Mouse (Mus musculus) heart, adult 9 months (tissue): ENCODE data around the gene Mrpl54.

Experiments used
- DNase-seq, 2 experiments: peaks; one replicate each; pipeline ENCODE4 v3.0.0; 2022; ENCODE audit warnings: low spot score in 2 of 2

The Mrpl54 gene

GRCm38 (mm10) chr10:81261025-81261424 lies 5.7 kb downstream of the Mrpl54 start:
- no peak for DNase-seq

GRCm38 (mm10) chr10:81259225-81259884 lies 7.4 kb downstream of the Mrpl54 start:
- DNase-seq = no peak

- DNase-seq = no peak
Measured at GRCm38 (mm10) chr10:81257158-81258039, 9.3 kb downstream of the Mrpl54 start.

GRCm38 (mm10) chr10:81254886-81255285 lies 11.8 kb downstream of the Mrpl54 start:
- no peak for DNase-seq

- no peak for DNase-seq
Measured at GRCm38 (mm10) chr10:81252424-81253419, 14.0 kb downstream of the Mrpl54 start, which contains the start of gene Matk. Gene Matk (plus strand): TSS chr10:81252935.

GRCm38 (mm10) chr10:81249442-81249841 lies 17.3 kb downstream of the Mrpl54 start:
- DNase-seq = no peak

GRCm38 (mm10) chr10:81247804-81248203 lies 18.9 kb downstream of the Mrpl54 start:
- DNase-seq = no peak

- no peak for DNase-seq
Measured at GRCm38 (mm10) chr10:81245166-81245565, 21.6 kb downstream of the Mrpl54 start.

GRCm38 (mm10) chr10:81244595-81244994 lies 22.1 kb downstream of the Mrpl54 start:
- peak; percentile 52 to 58 for DNase-seq

GRCm38 (mm10) chr10:81244146-81244545 lies 22.6 kb downstream of the Mrpl54 start:
- no peak for DNase-seq

- DNase-seq = no peak
Measured at GRCm38 (mm10) chr10:81242021-81242420, 24.7 kb downstream of the Mrpl54 start.

- DNase-seq = no peak
Measured at GRCm38 (mm10) chr10:81240876-81241275, 25.9 kb downstream of the Mrpl54 start.

GRCm38 (mm10) chr10:81238618-81239017 lies 28.1 kb downstream of the Mrpl54 start:
- no peak for DNase-seq

GRCm38 (mm10) chr10:81236471-81237268 lies 30.1 kb downstream of the Mrpl54 start:
- no peak for DNase-seq

- DNase-seq = no peak
Measured at GRCm38 (mm10) chr10:81234206-81234605, 32.5 kb downstream of the Mrpl54 start.

- DNase-seq = no peak
Measured at GRCm38 (mm10) chr10:81233226-81233585, 33.5 kb downstream of the Mrpl54 start.

- DNase-seq = peak; percentile 76 to 77
Measured at GRCm38 (mm10) chr10:81232580-81233225, 34.0 kb downstream of the Mrpl54 start, which contains the start of gene Zfr2. Gene Zfr2 (plus strand): TSS chr10:81233155.

- DNase-seq = no peak
Measured at GRCm38 (mm10) chr10:81231436-81231835, 35.3 kb downstream of the Mrpl54 start.

GRCm38 (mm10) chr10:81230438-81231332 lies 36.0 kb downstream of the Mrpl54 start, which contains the start of gene Atcay:
Gene Atcay (minus strand): TSS chr10:81230833.
- DNase-seq = no peak
